Mouse (Mus musculus) lung, postnatal 0 days (tissue): Measurements from ENCODE around the gene Sh3bp2. TPM values are rescaled to one million over a fixed set of nuclear protein-coding genes. Genes with fewer than 3 reads are reported as not detected.
A peak's percentile ranks its signal among the peaks of the same experiment; 100 is the strongest.
"Not testable (repeated sequence)": the region's sequence is repeated elsewhere in the genome, so short reads cannot be mapped to it uniquely, and the experiment has no call there.

Source experiments
- ATAC-seq: fragments of 200-750 bp; cut with Nextera tagmentation; 2 replicates; pipeline ENCODE4 v1.8.0; 2017; ENCODE audit warnings: moderate library complexity
- DNase-seq: peaks from one replicate; pipeline ENCODE4 v3.0.0-alpha.2; 2016; ENCODE audit warnings: low spot score
- H3K27ac ChIP-seq: fragments of 300-500 bp; sonication (generic); 2 replicates; pipeline ENCODE4 v1.5.1; 2014; ENCODE audit warnings: antibody characterized with exemption, mild to moderate bottlenecking, low read length, mixed read lengths
- H3K27me3 ChIP-seq: fragments of 300-500 bp; sonication (generic); replicated peaks from 2 replicates; pipeline ENCODE4 v1.6.1; 2014; ENCODE audit warnings: low read length, mixed read lengths; ENCODE audit not compliant: insufficient read depth
- H3K36me3 ChIP-seq: fragments of 300-500 bp; sonication (generic); 2 replicates; pipeline ENCODE4 v1.6.1; 2014; ENCODE audit warnings: low read length, mixed read lengths; ENCODE audit not compliant: insufficient read depth
- H3K4me1 ChIP-seq: fragments of 300-500 bp; sonication (generic); 2 replicates; pipeline ENCODE4 v1.6.1; 2014; ENCODE audit warnings: antibody characterized with exemption, low read depth, low read length, mixed read lengths; ENCODE audit not compliant: insufficient read depth
- H3K4me2 ChIP-seq: fragments of 300-500 bp; sonication (generic); replicated peaks from 2 replicates; pipeline ENCODE4 v1.6.1; 2014; ENCODE audit warnings: low read depth, mild to moderate bottlenecking, low read length, moderate library complexity, mixed read lengths
- H3K4me3 ChIP-seq: fragments of 300-500 bp; sonication (generic); 2 replicates; pipeline ENCODE4 v1.5.1; 2014; ENCODE audit warnings: low read depth, low read length
- H3K9ac ChIP-seq: fragments of 300-500 bp; sonication (generic); replicated peaks from 2 replicates; pipeline ENCODE4 v1.6.1; 2014; ENCODE audit warnings: low read depth, mild to moderate bottlenecking
- H3K9me3 ChIP-seq: fragments of 300-500 bp; sonication (generic); 2 replicates; pipeline ENCODE4 v1.6.1; 2016; ENCODE audit warnings: low read length, mixed read lengths
- CTCF ChIP-seq: IDR thresholded peaks from 2 replicates; pipeline ENCODE4 v1.5.1; 2016; ENCODE audit warnings: antibody characterized with exemption, mild to moderate bottlenecking
- EP300 ChIP-seq: IDR thresholded peaks from 2 replicates; pipeline ENCODE4 v1.6.1; 2016; ENCODE audit warnings: antibody characterized with exemption, mild to moderate bottlenecking, control low read depth
- WGBS: fragments of 180-500 bp; shearing (Covaris S2); extraction: QIAGEN DNeasy Blood & Tissue Kit; methylation state at CpG from one replicate; pipeline ENCODE4 v1.1.7; 2014; 5-methylcytosine and 5-hydroxymethylcytosine counted together
- polyA plus RNA-seq: library from polyadenylated mRNA; unstranded; fragments of >200 nt; fragmentation: Nextera tagmentation; extraction: Ambion mirVana; gene quantifications from 2 replicates; pipeline ENCODE4 v1.2.1, GENCODE M21; 2015

Gene Sh3bp2
- polyA plus RNA-seq, 1 experiment from 2014 or later, result 7.7 TPM

DNA sequence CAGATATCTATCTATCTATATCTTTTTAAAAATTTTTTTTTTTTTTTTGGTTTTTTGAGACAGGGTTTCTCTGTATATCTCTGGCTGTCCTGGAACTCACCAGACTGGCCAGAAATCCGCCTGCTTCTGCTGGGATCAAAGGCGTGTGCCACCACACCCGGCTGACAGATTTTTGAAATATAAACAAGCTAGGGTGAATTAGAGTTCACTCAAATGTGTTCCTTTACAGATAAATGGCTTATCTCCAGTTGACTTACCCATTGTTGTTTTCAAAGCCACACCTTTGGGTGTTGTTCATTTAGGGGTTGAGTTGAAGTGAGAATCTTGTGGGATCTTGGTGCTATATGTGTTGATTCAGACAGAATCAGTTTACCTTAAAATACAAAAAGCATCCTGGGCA, 53.7 kb downstream of the Sh3bp2 start:
- DNase-seq, result no peak
- no peaks in the 10 kb centered on the region for H3K9me3 ChIP-seq
- H3K4me2 ChIP-seq, result no peak overlapping the region
- H3K36me3 ChIP-seq, result no peaks in the 10 kb centered on the region
- H3K4me3 ChIP-seq, result no peak overlapping the region
- no peak for TF ChIP-seq CTCF
- no peak for TF ChIP-seq EP300
- 42% methylated on average over 3 of the region's 3 CpGs for WGBS
- H3K4me1 ChIP-seq, result peaks cover 5% of the 10 kb centered on the region; the same call in 1 of the 2 replicates
- H3K9ac ChIP-seq, result no peak overlapping the region
- H3K27ac ChIP-seq, result no peak overlapping the region
- H3K27me3 ChIP-seq, result no peaks in the 10 kb centered on the region
- ATAC-seq, result no peak

DNA sequence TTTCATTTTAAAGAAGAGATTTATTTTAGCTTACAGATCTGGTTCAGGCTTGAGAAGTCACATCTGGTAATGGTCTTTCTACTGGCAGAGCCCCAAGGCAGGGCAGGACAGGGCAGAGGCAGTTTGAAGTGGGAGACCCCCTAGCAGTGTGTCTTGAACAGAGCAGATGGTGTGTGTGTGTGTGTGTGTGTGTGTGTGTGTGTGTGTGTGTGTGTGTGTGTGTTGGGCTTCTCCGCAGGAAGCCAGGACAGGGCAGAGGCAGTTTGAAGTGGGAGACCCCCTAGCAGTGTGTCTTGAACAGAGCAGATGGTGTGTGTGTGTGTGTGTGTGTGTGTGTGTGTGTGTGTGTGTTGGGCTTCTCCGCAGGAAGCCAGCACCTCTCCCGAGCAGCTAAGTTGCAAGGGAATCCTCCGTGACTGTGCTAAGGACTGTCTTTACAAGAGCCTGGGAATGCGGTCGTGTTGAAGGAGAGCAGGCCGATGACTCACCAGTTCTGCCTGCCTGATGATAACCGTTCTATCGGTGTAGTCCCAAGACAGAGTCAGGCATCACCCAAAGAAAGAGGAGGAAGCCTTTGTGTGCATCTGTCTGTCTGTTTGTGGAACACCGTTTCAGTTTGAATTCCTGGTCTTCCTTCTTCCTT, 56.2 kb downstream of the Sh3bp2 start:
- H3K27me3 ChIP-seq, H3K9me3 ChIP-seq, H3K4me2 ChIP-seq, H3K4me3 ChIP-seq, H3K9ac ChIP-seq, H3K36me3 ChIP-seq, H3K4me1 ChIP-seq: not testable (repeated sequence)
- 7% methylated on average over 10 of the region's 10 CpGs for WGBS
- ATAC-seq, result peak; percentile 84
- peak; percentile 74 for DNase-seq
- 0 out of 2 replicates have a peak overlapping the region, but pooled peaks have one; percentile 12 for H3K27ac ChIP-seq

DNA sequence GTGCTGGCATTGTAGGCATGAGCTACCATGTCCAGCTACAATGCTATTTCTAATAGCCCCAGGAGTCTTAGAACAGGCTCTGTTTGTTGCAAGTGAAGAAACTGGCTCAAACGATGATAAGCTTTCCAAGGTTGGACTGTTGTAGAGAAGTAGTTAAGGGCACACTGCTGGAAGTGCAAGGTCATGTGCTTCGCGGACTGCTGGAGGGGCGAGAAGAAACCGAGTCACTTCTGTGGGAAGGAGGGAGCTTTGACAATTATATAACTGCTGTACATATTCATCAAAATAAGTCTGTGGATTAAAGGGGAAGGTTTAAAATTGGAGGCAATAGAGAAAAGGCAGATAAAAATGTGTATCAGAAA, 56.7 kb downstream of the Sh3bp2 start:
- Histone ChIP-seq H3K4me1 (no peaks in the 10 kb centered on the region), H3K9ac (no peak overlapping the region), H3K9me3 (no peaks in the 10 kb centered on the region), H3K4me3 (no peak overlapping the region), H3K27ac (0 out of 2 replicates have a peak overlapping the region, but pooled peaks have one; percentile 12), H3K27me3 (no peaks in the 10 kb centered on the region), H3K36me3 (no peaks in the 10 kb centered on the region), H3K4me2 (no peak overlapping the region)
- no peak for DNase-seq
- TF ChIP-seq CTCF, result no peak
- no peak for TF ChIP-seq EP300
- no peak for ATAC-seq
- 64% methylated on average over 5 of the region's 5 CpGs for WGBS

DNA sequence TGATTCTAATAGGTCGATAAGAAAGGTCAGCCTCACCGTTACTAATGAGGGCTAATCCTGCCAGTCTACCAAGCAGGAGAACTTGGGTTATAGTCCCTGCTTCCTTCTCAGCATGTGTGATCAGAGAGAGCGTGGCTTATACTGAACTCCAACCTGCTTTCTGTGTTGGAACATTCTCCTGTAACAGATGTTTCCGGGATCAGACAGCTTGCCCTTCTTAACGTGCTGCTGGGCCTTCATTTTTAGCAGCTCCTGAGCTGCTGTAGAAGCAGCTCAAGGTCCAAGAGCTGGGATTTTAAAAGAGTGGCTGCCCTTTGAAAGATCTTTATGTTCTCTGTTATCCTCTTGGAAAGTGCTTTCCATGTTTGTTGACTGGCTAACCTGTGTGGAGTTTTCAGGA, 59.6 kb downstream of the Sh3bp2 start:
- no peak for TF ChIP-seq CTCF
- TF ChIP-seq EP300, result no peak
- ATAC-seq, result no peak
- Histone ChIP-seq H3K4me1 (no peaks in the 10 kb centered on the region), H3K9me3 (no peaks in the 10 kb centered on the region), H3K27me3 (no peaks in the 10 kb centered on the region), H3K27ac (no peak overlapping the region), H3K9ac (no peak overlapping the region), H3K36me3 (no peaks in the 10 kb centered on the region), H3K4me3 (no peak overlapping the region), H3K4me2 (no peak overlapping the region)
- no peak for DNase-seq
- 76% methylated on average over 5 of the region's 5 CpGs for WGBS

DNA sequence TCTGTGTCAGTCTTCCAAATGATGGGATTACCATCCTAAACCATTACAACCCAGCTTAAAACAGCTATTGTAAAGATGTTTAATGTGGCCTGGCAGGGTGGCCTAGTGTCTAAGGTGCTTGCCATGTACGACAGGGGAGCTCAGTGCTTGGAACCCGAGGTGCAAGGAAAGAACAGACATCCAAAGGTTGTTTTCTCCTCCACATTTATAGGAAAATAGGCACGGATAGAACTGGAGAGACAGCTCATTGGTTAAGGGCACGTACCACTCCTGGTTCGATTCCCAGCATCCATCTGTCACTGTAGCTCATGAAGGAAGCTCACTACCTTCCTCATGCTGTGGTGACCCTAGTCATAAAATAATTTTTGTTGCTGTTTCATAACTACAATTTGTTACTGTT, 62.2 kb downstream of the Sh3bp2 start:
- Histone ChIP-seq H3K36me3 (no peaks in the 10 kb centered on the region), H3K9me3 (no peaks in the 10 kb centered on the region), H3K4me1 (no peaks in the 10 kb centered on the region), H3K27ac (no peak overlapping the region), H3K9ac (no peak overlapping the region), H3K27me3 (no peaks in the 10 kb centered on the region), H3K4me2 (no peak overlapping the region), H3K4me3 (no peak overlapping the region)
- 95% methylated on average over 5 of the region's 5 CpGs for WGBS
- ATAC-seq (no peak), DNase-seq (no peak)
- TF ChIP-seq EP300, result no peak
- no peak for TF ChIP-seq CTCF

DNA sequence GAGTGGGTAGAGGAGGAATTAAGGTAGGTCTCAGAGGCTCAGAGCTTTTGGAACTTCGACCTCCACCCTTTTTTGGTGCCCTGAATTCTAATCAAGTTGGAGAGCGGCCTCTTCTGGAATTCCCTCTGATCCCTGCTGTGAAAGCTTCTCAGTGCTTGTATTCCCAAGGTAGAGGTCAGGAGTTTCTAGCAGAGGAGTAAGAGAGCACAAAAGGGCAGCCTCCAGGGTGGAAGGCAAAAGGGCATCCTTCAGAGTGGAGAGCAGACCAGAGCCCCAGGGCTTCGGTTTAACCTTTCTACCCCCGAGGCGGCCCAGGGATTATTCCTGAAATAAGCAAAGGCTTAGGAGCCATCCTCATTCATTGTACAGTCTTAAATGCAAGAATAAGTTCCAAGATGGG, 64.4 kb downstream of the Sh3bp2 start:
- Histone ChIP-seq H3K27me3 (no peaks in the 10 kb centered on the region), H3K27ac (no peak overlapping the region), H3K9ac (no peak overlapping the region), H3K9me3 (no peaks in the 10 kb centered on the region), H3K4me1 (no peaks in the 10 kb centered on the region), H3K36me3 (no peaks in the 10 kb centered on the region), H3K4me2 (no peak overlapping the region), H3K4me3 (no peak overlapping the region)
- 59% methylated on average over 5 of the region's 5 CpGs for WGBS
- no peak for ATAC-seq
- DNase-seq, result no peak
- TF ChIP-seq CTCF, result no peak
- TF ChIP-seq EP300, result no peak

DNA sequence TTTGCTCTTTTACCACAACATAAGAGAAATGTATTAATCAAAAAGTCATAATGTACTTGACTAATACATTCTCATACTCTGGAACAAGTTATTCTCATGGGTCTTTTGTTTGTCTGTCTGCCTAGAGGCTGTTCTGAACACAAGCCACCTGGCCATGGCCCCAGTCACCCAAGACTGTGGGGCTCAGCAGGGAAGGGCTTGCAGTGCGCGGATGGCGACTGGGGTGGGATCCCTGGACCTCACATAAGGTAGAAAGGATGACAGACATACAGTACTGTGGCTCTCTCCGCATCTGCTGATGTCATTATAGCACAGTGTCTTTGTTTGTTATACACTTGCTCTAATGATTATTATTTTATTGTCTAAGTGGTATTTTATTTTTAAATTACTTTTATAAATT, 65.1 kb downstream of the Sh3bp2 start:
- no peak for ATAC-seq
- H3K36me3 ChIP-seq, result no peaks in the 10 kb centered on the region

More for the DNA sequence above, 65.1 kb downstream of the Sh3bp2 start:
- Histone ChIP-seq H3K4me2 (no peak overlapping the region), H3K4me3 (no peak overlapping the region), H3K27ac (no peak overlapping the region), H3K4me1 (no peaks in the 10 kb centered on the region), H3K27me3 (no peaks in the 10 kb centered on the region), H3K9me3 (no peaks in the 10 kb centered on the region), H3K9ac (no peak overlapping the region)
- TF ChIP-seq CTCF (no peak), EP300 (no peak)
- no peak for DNase-seq
- WGBS, result 67% methylated on average over 4 of the region's 4 CpGs
